Mouse (Mus musculus): ENCODE data around the gene Ptprm.

DNA sequence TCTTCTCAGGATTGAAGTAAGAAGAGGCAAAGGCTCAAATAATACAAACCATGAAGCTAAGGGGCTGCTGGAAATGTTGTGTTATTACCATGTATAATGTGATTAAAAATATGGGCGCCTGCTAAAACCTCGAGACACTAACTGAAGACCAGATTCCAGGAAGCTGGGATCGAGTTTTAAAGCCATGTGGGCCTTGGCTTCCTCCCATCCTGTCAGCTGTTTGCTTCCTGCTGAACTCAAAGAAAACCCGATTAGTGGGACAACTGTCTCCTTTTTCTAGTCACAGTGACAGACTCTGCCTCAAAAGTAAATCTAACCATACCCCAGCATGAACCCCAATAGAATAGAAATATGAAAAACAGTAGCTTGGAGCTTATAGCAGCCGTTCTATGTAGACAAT, 374.3 kb downstream of the Ptprm start:
- no peak for TF ChIP-seq POLR2A (IDR thresholded peaks at IDR 0.05; ENCODE audit: control insufficient read depth, extremely low read depth, insufficient read depth, low read length, poor library complexity)
- TF ChIP-seq CTCF (IDR thresholded peaks at IDR 0.05; ENCODE audit: borderline replicate concordance, control insufficient read depth, extremely low read depth, insufficient read depth, low read length, poor library complexity), result no peak

Measured in thymus, adult 2 months (tissue).